Comparison of ENCODE assay signal across 10 mouse cellular contexts in the genomic region with DNA sequence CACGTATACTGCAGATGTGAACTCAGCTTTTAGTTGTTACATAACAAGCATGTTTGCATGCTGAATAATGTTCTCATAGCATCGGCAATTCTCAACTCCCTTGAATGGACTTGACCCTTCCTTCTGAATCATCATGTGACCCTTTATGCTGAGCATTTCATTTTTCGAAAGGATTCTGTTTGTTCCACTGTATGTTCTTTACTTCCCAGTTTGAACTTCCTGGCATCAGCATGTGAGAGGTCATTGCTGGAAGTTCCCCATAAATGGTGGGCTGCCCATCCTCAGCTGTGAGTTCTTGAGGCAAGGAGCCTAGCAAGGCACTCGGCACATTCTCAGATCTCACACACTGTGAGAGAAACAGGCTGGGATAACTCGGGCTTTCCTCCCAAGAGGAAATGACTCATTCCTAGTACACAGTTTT.
DNase-seq lines count a peak whose midpoint lies in the region; ATAC-seq and TF ChIP-seq lines count a peak whose summit lies in the region.
"Had no signal": no experiment of that assay in that cellular context is flagged by ENCODE, and none has a peak within 500 bp of the region (broad histone marks: within the 10 kb centered on the region; RNA-seq: fewer than 3 reads in every experiment).

No protein-coding gene starts in this region.

- intact Hi-C loops in left cerebral cortex, postnatal 14 days (cut with DNase I) = no loop called here

- no peaks in the 10 kb centered on the region for H3K4me1 ChIP-seq in liver, embryonic 14.5 days (replicated peaks; ENCODE audit: control insufficient read depth in 2 of 2, insufficient read depth in 2 of 2, low read length in 1 of 2)
- H3K4me1 ChIP-seq in hindbrain, embryonic 10.5 days (replicated peaks) = no peaks in the 10 kb centered on the region
- H3K4me1 ChIP-seq: forebrain, embryonic 10.5 days; limb, embryonic 15.5 days had no signal

- H3K9me3 ChIP-seq in liver, embryonic 14.5 days (ENCODE audit: control insufficient read depth, low read length) = no peaks in the 10 kb centered on the region
- H3K9me3 ChIP-seq in hindbrain, embryonic 10.5 days = no peaks in the 10 kb centered on the region
- H3K9me3 ChIP-seq: forebrain, embryonic 10.5 days; limb, embryonic 15.5 days had no signal

- no peak overlapping the region for H3K27ac ChIP-seq in liver, embryonic 14.5 days
- no peak overlapping the region for H3K27ac ChIP-seq in hindbrain, embryonic 10.5 days
- H3K27ac ChIP-seq: forebrain, embryonic 10.5 days; limb, embryonic 15.5 days had no signal

- no peak for TF ChIP-seq EP300 in liver, embryonic 14.5 days (IDR thresholded peaks at IDR 0.05; ENCODE audit: low read depth)

- no peak for DNase-seq in liver, embryonic 14.5 days (ENCODE audit: low read depth in 3 of 3, low spot score in 3 of 3)
- DNase-seq in liver (no peak), adipocyte (ENCODE audit: low spot score) (peak; percentile 77)
- DNase-seq in gastrocnemius, postnatal 25 days = peak; percentile 52
- DNase-seq in lung, postnatal 25 days (ENCODE audit: low spot score) = peak; percentile 21
- DNase-seq in left cerebral cortex, postnatal 14 days (ENCODE audit: low spot score in 2 of 2) = no peak
- DNase-seq in hindbrain, embryonic 10.5 days (ENCODE audit: low spot score) = no peak
- DNase-seq: thymus, postnatal 4 days had no signal

- no peak overlapping the region for H3K4me3 ChIP-seq in liver, embryonic 14.5 days (ENCODE audit: insufficient read depth in 1 of 2, low read depth in 2 of 2, low read length in 2 of 2)
- H3K4me3 ChIP-seq in hindbrain, embryonic 10.5 days = no peak overlapping the region
- H3K4me3 ChIP-seq: forebrain, embryonic 10.5 days; limb, embryonic 15.5 days had no signal

- WGBS in liver, embryonic 14.5 days (ENCODE audit: insufficient replicate concordance) = 41% methylated on average over 5 of the region's 5 CpGs
- 86% methylated on average over 5 of the region's 5 CpGs for WGBS in hindbrain, embryonic 10.5 days

- no peaks in the 10 kb centered on the region for H3K27me3 ChIP-seq in liver, embryonic 14.5 days (ENCODE audit: control insufficient read depth, insufficient read depth, low read length)
- H3K27me3 ChIP-seq in hindbrain, embryonic 10.5 days (ENCODE audit: insufficient read depth, poor library complexity, severe bottlenecking) = no peaks in the 10 kb centered on the region
- H3K27me3 ChIP-seq: limb, embryonic 15.5 days had no signal

- no peaks in the 10 kb centered on the region for H3K36me3 ChIP-seq in liver, embryonic 14.5 days (replicated peaks; ENCODE audit: control insufficient read depth, insufficient read depth, low read depth)
- H3K36me3 ChIP-seq in hindbrain, embryonic 10.5 days = no peaks in the 10 kb centered on the region
- H3K36me3 ChIP-seq: forebrain, embryonic 10.5 days; limb, embryonic 15.5 days had no signal

- TF ChIP-seq CTCF in liver, embryonic 14.5 days (IDR thresholded peaks at IDR 0.05; ENCODE audit: low read depth) = no peak

- H3K9ac ChIP-seq in liver, embryonic 14.5 days (replicated peaks) = no peak overlapping the region
- H3K9ac ChIP-seq: limb, embryonic 15.5 days had no signal

- no peak overlapping the region for H3K4me2 ChIP-seq in liver, embryonic 14.5 days (ENCODE audit: low read depth)
- H3K4me2 ChIP-seq: limb, embryonic 15.5 days had no signal

- ATAC-seq in liver, embryonic 14.5 days (ENCODE audit: insufficient read depth) = peak; percentile 35; the same call in 1 of the 2 replicates

Comparison
In these comparisons a context has a peak if more than half of its experiments do, and no peak if none do; other contexts are left out.
1. DNase-seq: peak in adipocyte (single experiment), gastrocnemius, postnatal 25 days (single experiment) and lung, postnatal 25 days (single experiment); none in liver, embryonic 14.5 days (0 of 3), liver (single experiment), left cerebral cortex, postnatal 14 days (0 of 2) and hindbrain, embryonic 10.5 days (single experiment).